Mouse (Mus musculus): Measurements from ENCODE around the gene Grik3.

Grik3 gene

DNA sequence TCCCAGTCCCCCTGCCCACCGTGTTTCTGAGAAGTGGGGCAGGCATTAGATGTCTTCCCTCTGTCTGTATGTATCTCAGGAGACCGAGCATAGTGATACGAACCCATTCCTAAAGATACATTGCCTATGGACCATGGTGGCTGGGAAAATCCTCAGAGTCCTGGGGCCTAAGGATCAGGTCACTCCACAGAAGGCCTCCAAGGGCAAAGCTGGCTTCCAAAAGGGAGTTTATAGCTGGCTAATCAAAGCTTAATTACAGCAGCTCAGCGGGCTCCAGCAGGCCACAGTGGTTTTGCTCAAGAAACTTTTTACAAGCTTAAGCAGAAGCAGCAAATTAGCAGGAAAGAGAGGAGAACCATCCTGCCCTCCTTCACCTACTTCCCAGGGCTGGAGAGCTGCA is 237.1 kb downstream of the Grik3 start:
- DNase-seq (ENCODE audit: low spot score), result no peak

DNA sequence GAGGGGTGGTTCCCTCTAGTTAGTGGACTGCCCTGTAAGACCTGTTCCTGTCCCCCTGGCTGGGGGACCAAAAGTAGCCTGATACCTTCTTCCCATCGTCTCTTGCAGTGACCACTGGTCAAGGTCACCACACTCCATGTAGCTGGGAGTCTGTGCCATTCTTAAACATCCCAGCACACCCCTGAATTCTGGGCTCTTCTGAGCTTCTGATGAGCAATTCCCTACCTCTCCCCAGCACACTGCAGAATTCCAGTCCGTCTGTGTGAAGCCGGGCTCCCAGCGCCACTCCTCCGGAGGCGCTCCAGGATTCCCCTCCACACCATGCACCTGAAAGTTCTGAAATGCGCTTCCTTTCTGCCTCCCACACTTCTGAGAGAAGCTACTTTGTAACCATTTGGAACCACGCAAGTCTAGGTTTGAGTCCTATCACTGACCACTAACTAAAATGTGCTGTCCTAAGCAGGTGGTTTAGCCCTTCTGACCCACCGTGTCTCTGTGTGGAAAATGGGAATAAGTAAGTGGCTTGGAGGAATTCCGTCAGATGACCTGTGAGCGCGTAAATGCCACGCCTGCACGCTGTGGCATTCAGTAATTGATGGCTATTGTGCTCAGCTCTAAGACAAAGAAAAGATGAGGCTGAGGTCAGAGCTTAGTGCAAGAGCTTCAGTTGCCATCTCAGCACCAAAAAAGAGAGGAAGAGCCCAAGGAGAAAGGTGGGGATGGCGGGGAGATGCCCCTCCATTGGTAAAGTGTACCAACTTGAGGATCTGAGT is 237.8 kb downstream of the Grik3 start:
- DNase-seq (ENCODE audit: low spot score), result no peak

DNA sequence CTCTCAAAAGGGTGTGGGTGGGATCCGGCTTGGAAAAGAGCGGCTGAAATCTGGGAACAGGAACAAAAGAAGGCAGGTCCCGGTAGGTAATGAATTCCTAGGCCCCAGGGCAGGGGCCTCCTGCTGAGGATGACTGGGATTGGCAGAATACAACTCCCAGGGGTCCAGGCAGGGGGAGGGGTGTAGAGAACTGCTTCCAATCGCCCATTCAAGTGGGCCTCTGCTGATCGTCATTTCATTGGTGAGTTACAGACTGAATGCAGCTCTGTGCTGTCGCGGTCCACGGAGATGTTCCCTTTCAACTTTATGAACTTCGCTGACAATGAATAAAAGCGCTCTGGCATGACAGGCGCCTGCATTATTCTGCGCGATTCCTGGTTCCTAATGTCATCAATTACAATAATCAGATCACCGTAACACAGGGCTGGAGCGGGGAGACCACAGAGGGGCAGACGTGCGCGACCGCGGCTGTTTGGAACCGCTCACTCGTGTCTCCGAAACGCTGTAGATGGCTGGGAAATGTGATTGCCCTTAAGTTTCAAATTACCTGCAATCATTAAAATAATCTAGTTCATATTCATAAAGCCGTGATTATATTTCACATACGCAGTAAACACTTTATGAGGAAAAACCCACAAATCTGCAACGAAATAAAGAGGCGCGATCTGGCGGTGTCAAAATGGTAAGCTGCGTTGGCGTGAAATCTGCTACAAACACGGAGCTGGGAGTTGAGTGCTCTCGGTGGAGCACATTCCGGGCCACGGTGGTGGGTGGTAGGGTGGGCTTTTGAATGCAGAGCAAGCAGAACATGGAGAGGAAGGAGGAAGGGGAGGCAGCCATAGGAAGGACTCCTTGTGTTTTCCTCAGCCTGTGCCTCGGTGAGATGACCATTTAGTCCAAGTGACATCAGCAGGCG is 239.1 kb downstream of the Grik3 start:
- no peak for DNase-seq (ENCODE audit: low spot score)

DNA sequence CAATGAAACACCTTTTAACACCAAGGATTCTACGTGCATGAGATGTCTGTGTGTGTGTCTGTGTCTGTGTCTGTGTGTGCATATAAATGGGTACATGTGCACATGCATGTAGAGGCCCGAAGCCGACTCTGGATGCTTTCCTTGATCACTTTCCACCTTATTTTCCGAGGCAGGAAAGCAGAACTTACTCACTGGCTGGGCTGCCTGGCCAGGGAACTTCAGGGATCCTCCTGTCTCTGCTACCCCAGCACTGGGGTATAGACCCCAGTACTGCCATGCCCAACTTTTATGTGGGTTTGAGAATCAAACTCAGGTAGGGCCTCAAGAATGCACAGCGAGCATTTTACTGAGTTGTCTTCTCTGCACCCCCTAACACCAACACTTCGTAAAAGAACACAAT is 240.3 kb downstream of the Grik3 start:
- no peak for DNase-seq (ENCODE audit: low spot score)

DNA sequence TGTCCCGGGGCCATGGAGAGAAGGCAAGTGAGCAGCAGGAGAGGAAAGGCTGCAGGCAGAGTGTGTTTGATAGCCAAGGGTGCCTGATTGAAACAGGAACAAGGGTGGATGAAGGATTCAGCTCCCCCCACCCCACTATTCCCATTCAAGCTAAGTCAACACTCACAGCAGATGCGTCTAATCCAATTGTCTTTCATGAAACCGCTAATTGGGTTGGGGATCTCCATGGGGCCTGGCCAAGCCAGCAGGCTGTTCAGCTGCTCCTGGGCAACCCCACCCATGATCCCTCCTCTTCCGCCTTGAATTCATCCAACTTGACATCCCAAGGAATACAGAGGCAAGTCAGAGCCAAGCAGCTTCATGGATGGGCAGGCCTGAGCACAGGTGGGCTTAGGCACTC is 246.3 kb downstream of the Grik3 start:
- DNase-seq (ENCODE audit: low spot score), result no peak

DNA sequence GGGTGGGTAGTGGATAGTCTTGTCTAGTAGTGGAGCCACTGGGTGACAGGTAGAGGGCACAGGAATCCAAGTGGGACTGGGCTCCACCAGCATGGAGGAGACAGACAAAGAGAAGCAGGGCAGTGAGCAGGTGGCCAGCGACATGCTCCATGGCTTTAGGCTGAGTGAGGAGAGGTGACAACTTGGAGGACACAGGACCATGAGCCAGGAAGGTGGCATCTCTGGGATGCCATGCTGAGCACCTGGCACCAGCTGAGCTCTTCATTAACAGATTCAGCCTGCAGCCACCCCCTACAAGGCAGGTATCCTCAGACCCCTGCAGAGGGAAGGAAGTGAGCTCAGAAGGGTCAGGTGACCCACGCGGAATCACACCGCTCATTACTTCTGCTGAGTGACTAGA is 248.3 kb downstream of the Grik3 start:
- no peak for DNase-seq (ENCODE audit: low spot score)

DNA sequence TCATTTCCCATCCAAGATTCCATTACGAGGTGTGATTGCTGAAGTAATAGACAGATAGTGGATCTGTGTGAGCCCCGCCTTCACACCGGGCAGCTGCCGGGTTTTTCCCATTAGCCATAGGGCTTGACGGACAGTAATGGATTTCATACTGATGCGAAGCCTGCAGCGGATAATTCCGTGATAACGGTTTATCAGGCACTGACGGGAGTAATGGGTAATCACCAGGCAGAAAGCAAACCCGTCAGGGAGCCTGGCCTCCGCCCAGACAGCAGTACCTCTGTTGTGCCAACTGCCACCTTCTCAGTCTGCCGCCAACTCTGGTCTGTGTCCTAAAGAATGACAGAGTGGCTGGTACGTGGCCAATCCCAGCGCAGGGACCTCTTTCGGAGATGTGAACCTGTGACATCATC is 251.7 kb downstream of the Grik3 start:
- DNase-seq (ENCODE audit: low spot score), result no peak

DNA sequence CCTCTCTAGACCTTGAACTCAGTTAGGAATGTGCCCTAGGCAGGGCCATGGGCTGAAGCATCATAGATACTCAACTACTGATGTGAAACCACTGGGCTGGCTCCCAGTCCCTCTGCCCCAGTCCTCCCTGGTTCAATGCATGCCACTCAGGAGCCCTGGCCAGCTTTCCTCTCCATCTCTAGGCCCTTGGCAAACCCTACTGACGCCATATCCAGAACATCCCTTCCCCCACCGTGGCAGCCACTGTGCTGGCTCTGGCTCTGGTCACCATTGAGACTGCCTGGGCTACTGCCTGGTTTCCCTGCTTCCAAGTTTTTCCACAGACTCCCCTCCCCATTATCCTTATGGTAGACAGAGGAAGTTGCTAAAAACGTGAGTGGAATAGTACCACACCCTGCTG is 255.4 kb downstream of the Grik3 start:
- no peak for DNase-seq (ENCODE audit: low spot score)

DNA sequence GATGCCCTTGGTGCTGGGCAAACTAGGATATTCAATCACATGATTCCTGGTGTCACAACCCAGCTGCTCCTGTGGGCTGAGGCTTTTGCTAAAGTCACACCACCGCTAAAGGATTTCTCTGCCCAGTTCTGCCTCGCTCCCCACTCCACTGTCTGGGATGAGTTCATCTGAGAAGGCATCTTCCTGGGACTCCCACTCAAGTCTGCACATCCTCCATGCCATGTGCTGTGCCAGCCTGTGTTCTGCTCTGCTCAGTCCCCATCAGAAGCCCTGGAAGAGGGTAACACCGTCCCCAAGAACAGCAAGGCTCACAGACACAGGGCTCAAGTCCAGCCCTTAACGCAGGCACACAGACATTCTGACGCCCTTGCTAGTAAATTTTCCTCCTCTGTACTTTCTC is 265.9 kb downstream of the Grik3 start:
- DNase-seq (ENCODE audit: low spot score), result no peak

DNA sequence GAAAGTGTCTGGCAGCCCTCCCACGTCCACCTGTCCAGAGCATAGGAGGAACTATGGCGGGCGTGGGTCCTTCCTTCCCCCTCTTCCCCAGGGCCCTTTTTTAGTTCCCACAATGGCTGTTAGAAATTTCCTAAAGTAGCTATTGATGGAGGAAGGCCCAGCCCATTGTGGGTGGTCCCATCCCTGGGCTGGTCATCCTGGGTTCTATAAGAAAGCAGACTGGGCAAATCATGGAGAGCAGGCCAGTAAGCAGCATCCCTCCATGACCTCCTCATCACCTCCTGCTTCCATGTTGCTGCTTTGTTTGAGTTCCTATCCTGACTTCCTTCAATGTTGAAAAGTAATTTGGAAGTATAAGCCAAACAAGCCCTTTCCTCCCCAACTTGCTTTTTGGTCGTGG is 269.8 kb downstream of the Grik3 start:
- DNase-seq (ENCODE audit: low spot score), result no peak

DNA sequence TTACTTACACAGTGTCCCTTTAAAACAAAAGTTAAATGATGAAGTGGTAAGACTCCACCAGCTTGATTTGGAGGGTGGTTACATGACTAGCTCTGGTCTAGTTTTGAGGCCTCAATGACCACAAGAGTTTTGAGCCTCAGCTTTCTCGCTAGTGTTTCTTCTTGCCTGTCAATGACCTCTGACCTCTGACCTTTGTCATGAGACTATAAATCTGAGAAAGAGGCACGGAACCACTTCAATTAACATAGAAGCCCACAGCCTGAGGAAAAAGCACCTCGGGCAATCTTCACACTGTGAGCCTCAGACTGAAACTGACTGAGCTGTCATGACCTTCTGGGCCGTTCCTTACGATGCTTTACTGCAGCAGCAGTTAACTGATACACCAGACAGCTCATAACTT is 272.6 kb downstream of the Grik3 start:
- DNase-seq (ENCODE audit: low spot score), result no peak
